Mouse (Mus musculus): ENCODE data around the gene Smok3b.

The Smok3b gene

GRCm38 (mm10) chr5:138085421-138085911 lies 64.2 kb downstream of the Smok3b start:
- no peak for DNase-seq (ENCODE audit: low spot score)

GRCm38 (mm10) chr5:138086842-138087241 lies 65.6 kb downstream of the Smok3b start:
- no peak for DNase-seq (ENCODE audit: low spot score)

DNA sequence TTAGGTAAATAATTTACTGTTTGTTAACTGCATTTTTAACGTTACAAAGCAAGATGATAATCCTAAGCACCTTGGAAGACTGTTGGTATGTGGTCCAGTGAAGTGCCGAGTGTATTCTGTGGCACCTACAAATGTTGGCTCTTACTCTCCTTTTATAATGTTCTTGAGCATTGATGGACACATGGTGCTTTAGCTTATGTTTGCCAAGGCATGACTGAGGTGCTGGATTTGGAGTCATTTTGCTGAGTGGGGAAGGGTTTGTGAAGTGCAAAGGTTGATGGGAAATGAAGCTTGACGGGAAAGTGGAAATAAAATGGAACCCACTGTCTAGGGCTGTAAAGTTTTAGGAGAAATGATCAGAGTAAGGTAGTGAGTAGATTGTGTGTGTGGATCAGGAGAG lies 67.1 kb downstream of the Smok3b start:
- DNase-seq (ENCODE audit: low spot score), result no peak

- DNase-seq (ENCODE audit: low spot score), result no peak
Measured at GRCm38 (mm10) chr5:138089108-138089551, 67.9 kb downstream of the Smok3b start.

- DNase-seq (ENCODE audit: low spot score), result no peak
Measured at GRCm38 (mm10) chr5:138090271-138090670, 69.0 kb downstream of the Smok3b start.

- DNase-seq (ENCODE audit: low spot score), result no peak
Measured at GRCm38 (mm10) chr5:138090737-138091136, 69.5 kb downstream of the Smok3b start.

DNA sequence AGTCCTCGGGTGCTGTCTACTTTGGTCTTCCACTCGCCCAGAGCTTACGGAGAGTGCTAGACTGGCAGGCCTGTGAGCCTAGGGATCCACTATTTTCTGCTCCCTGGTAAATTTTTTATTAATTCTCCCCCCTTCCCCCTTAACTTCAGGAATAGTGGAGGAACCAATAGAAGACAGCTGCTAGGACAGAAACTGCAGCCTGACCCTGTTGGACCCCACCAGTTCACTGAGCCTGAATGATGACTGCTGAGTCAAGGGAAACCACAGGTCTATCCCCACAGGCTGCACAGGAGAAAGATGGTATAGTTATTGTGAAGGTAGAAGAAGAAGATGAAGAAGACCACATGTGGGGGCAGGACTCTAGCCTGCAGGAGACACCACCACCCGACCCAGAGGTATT lies 71.5 kb downstream of the Smok3b start:
- no peak for DNase-seq (ENCODE audit: low spot score)

- DNase-seq (ENCODE audit: low spot score), result no peak
Measured at GRCm38 (mm10) chr5:138094474-138094873, 73.2 kb downstream of the Smok3b start.

Data from urinary bladder, postnatal 10 days (tissue).